Mouse (Mus musculus) stomach, embryonic 15.5 days (tissue): ENCODE data around the gene Akap9. TPM values are rescaled to one million over a fixed set of nuclear protein-coding genes. Genes with fewer than 3 reads are reported as not detected.

Experiments
- ATAC-seq: fragments of 200-750 bp; cut with Nextera tagmentation; 2 replicates; pipeline ENCODE4 v1.8.0; 2017; ENCODE audit warnings: low read depth, moderate number of reproducible peaks, moderate TSS enrichment; ENCODE audit not compliant: insufficient read depth, low FRiP score
- H3K27ac ChIP-seq: fragments of 300-500 bp; sonication (generic); 2 replicates; pipeline ENCODE4 v1.5.1; 2015; ENCODE audit warnings: mild to moderate bottlenecking, inconsistent platforms
- H3K27me3 ChIP-seq: fragments of 300-500 bp; sonication (generic); replicated peaks from 2 replicates; pipeline ENCODE4 v1.6.1; 2015; ENCODE audit warnings: inconsistent platforms
- H3K36me3 ChIP-seq: fragments of 300-500 bp; sonication (generic); 2 replicates; pipeline ENCODE4 v1.6.1; 2015; ENCODE audit warnings: inconsistent platforms
- H3K4me1 ChIP-seq: fragments of 300-500 bp; sonication (generic); 2 replicates; pipeline ENCODE4 v1.6.1; 2015; ENCODE audit warnings: inconsistent platforms
- H3K4me2 ChIP-seq: fragments of 300-500 bp; sonication (generic); 2 replicates; pipeline ENCODE4 v1.6.1; 2015; ENCODE audit warnings: mild to moderate bottlenecking, inconsistent platforms
- H3K4me3 ChIP-seq: fragments of 300-500 bp; sonication (generic); replicated peaks from 2 replicates; pipeline ENCODE4 v1.5.1; 2015; ENCODE audit warnings: inconsistent platforms
- H3K9ac ChIP-seq: fragments of 300-500 bp; sonication (generic); 2 replicates; pipeline ENCODE4 v1.6.1; 2015; ENCODE audit warnings: inconsistent platforms
- H3K9me3 ChIP-seq: fragments of 300-500 bp; sonication (generic); 2 replicates; pipeline ENCODE4 v1.6.1; 2016; ENCODE audit warnings: inconsistent platforms
- WGBS: fragments of 180-500 bp; shearing (Covaris S2); methylation state at CpG from one replicate; pipeline ENCODE4 v1.1.7; 2015; 5-methylcytosine and 5-hydroxymethylcytosine counted together
- polyA plus RNA-seq: library from polyadenylated mRNA; unstranded; fragments of >200 nt; fragmentation: Nextera tagmentation; extraction: Ambion mirVana; gene quantifications from 2 replicates; pipeline ENCODE4 v1.2.1, GENCODE M21; 2015

The Akap9 gene
- polyA plus RNA-seq, 1 experiment from 2014 or later, result 154 TPM

DNA sequence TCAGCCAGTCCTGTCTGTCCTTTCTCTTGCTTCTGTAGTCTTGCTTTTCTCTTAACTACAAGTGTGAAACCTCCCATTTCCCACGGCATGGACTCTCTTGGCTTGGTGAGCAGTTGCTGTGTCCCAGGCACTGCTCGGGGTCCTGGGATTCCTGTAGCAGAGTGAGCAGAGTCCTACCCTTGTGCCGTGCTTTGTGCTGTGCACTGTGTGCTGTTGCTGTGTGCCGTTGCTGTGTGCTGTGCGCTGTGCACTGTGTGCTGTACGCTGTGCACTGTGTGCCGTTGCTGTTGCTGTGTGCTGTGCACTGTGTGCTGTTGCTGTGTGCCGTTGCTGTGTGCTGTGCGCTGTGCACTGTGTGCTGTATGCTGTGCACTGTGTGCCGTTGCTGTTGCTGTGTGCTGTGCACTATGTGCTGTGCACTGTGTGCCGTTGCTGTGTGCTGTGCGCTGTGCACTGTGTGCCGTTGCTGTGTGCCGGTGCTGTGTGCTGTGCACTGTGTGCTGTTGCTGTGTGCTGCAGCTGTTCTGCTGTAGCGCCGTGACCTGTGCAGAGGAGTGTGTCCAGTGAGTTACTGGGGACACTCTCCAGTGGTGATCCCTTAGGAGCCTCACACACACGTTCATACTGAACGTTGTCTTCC is 138.7 kb downstream of the Akap9 start:
- no peak overlapping the region for H3K4me3 ChIP-seq
- WGBS, result 89% methylated on average over 18 of the region's 18 CpGs
- H3K4me2 ChIP-seq, result no peak overlapping the region
- H3K36me3 ChIP-seq, result peaks cover 52% of the 10 kb centered on the region
- H3K27ac ChIP-seq, result no peak overlapping the region
- no peaks in the 10 kb centered on the region for H3K9me3 ChIP-seq
- H3K27me3 ChIP-seq, result no peaks in the 10 kb centered on the region
- H3K4me1 ChIP-seq, result no peaks in the 10 kb centered on the region
- H3K9ac ChIP-seq, result no peak overlapping the region
- no peak for ATAC-seq

DNA sequence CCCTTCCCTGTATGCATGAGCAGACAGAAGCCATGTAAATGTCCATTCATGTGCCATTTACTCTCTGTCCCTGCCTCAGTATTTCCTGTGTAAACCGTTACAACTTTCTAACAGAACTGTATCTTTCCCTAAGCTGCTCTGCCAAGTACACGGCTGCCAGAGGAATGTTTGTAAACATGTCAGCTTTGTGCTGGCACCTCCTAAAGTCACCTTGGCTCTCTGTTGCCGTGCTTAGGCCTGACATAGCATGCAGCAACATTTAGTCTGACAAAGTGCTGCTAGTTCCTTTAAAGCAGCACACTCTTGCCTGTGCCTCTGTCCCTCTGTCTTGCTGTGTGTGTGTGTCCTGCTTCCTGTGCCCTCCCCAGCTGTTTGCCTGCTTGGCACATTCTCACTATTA is 139.3 kb downstream of the Akap9 start:
- peaks cover 48% of the 10 kb centered on the region for H3K36me3 ChIP-seq
- no peaks in the 10 kb centered on the region for H3K9me3 ChIP-seq
- WGBS, result 55% methylated on average over 3 of the region's 3 CpGs
- no peaks in the 10 kb centered on the region for H3K27me3 ChIP-seq
- no peaks in the 10 kb centered on the region for H3K4me1 ChIP-seq
- H3K9ac ChIP-seq, result no peak overlapping the region
- H3K27ac ChIP-seq, result no peak overlapping the region
- ATAC-seq, result no peak
- H3K4me3 ChIP-seq, result no peak overlapping the region
- H3K4me2 ChIP-seq, result no peak overlapping the region

DNA sequence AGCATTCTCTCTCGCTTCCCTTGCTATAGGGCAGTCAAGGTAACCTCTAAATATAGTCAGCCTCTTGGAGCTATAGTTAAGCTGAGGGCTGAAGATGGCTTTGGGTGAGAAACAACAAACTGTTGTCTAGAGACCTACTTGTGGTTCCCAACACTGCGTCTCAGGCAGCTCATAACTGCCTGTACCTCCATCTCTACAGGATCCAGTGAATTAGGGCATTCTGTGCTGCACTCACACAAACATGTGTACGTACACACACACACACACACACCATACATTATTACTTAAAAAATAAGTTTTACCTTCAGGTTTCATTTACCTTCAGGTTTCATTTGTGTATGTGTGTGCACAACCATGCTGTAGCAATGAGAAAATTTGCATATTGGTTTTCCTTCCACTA is 151.2 kb downstream of the Akap9 start:
- no peak overlapping the region for H3K4me3 ChIP-seq
- 88% methylated on average over 3 of the region's 3 CpGs for WGBS
- H3K27me3 ChIP-seq, result no peaks in the 10 kb centered on the region
- ATAC-seq, result no peak
- H3K36me3 ChIP-seq, result peaks cover 28% of the 10 kb centered on the region
- no peaks in the 10 kb centered on the region for H3K4me1 ChIP-seq
- H3K4me2 ChIP-seq, result no peak overlapping the region
- H3K9me3 ChIP-seq, result no peaks in the 10 kb centered on the region
- H3K27ac ChIP-seq, result no peak overlapping the region
- no peak overlapping the region for H3K9ac ChIP-seq

DNA sequence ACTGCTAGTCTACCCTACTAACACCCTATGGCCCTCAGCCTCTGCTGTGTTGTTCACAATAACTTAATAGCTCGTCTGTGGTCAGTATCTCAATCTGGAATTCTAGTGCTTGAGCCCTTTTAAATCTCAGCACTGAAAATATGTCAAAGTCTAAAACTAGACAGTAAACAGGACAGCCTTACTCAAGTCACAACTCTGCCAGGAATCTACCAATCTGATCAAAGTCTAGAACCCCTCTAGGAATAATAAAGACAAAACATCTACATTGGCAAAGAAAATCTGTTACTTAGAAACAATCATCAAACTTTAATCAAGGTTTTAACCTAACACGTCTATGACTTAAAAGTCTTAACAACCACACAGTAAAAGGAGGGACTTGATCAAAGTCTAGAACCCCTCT is 153.0 kb downstream of the Akap9 start:
- Histone ChIP-seq H3K36me3 (peaks cover 37% of the 10 kb centered on the region), H3K9me3 (no peaks in the 10 kb centered on the region), H3K4me1 (no peaks in the 10 kb centered on the region), H3K4me3 (no peak overlapping the region), H3K27ac (no peak overlapping the region), H3K27me3 (no peaks in the 10 kb centered on the region), H3K9ac (no peak overlapping the region), H3K4me2 (no peak overlapping the region)
- WGBS, result 83% methylated on average over 2 of the region's 2 CpGs
- no peak for ATAC-seq

DNA sequence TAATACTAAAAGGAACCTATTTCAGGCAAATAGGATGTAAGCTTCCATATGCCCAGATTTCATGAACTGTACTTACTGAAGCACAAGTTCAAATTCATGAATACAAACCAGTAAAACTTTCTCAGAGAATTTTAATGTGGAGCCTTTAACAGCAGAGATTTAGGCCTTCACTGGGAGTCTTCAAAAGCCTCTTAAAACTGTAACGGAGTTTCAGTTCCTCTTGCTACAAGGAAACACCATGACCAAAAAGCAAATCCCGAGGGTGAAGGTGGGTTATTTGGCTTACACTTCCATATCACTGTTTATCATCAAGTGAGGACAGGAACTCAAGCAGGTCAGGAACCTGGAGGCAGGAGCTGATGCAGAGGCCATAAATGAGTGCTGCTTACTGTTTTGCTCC is 153.7 kb downstream of the Akap9 start:
- Histone ChIP-seq H3K27me3 (no peaks in the 10 kb centered on the region), H3K9me3 (no peaks in the 10 kb centered on the region), H3K4me3 (no peak overlapping the region), H3K9ac (no peak overlapping the region), H3K4me2 (no peak overlapping the region), H3K4me1 (no peaks in the 10 kb centered on the region), H3K27ac (no peak overlapping the region), H3K36me3 (peaks cover 41% of the 10 kb centered on the region)
- no peak for ATAC-seq
- WGBS, result 71% methylated on average over 2 of the region's 2 CpGs

DNA sequence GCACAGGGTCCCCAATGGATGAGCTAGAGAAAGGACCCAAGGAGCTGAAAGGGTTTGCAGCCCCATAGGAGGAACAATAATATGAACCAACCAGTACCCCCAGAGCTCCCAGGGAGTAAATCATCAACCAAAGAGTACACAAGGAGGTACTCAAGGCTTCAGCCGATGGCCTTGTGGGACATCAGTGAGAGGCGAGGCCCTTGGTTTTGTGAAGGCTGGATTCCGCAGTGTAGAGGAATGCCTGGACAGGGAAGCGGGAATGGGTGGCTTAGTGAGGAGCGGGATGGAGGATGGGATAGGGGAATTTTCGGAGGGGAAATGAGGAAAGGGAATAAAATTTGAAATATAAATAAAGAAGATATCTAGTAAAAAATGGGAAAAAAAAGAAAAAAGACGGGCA is 157.1 kb downstream of the Akap9 start:
- Histone ChIP-seq H3K36me3 (peaks cover 41% of the 10 kb centered on the region), H3K9me3 (no peaks in the 10 kb centered on the region), H3K9ac (no peak overlapping the region), H3K4me2 (no peak overlapping the region), H3K4me1 (no peaks in the 10 kb centered on the region), H3K4me3 (no peak overlapping the region), H3K27me3 (no peaks in the 10 kb centered on the region), H3K27ac (no peak overlapping the region)
- WGBS, result 82% methylated on average over 7 of the region's 7 CpGs
- no peak for ATAC-seq

DNA sequence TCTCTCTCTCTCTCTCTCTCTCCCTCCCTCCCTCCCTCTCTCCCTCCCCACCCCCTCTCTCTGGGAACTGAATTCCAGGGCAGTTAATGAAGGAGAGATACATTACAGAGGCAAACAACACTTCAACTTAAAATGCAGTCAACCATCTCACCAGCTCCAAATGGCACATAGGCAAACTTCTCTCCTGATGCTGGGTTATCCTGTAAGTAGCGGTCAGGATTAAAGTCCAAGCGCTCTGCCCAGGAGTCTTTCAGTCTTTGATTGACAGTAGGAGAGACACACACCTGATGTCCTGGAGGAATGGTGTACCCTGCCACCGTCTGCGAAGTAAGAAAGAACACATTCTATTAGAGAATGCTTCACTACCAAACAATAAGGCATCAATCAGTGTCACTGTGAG is 158.5 kb downstream of the Akap9 start:
- Histone ChIP-seq H3K27ac (no peak overlapping the region), H3K4me2 (no peak overlapping the region), H3K4me1 (no peaks in the 10 kb centered on the region), H3K9me3 (no peaks in the 10 kb centered on the region), H3K9ac (no peak overlapping the region), H3K36me3 (peaks cover 41% of the 10 kb centered on the region), H3K4me3 (no peak overlapping the region), H3K27me3 (no peaks in the 10 kb centered on the region)
- WGBS, result 87% methylated on average over 4 of the region's 4 CpGs
- ATAC-seq, result no peak

DNA sequence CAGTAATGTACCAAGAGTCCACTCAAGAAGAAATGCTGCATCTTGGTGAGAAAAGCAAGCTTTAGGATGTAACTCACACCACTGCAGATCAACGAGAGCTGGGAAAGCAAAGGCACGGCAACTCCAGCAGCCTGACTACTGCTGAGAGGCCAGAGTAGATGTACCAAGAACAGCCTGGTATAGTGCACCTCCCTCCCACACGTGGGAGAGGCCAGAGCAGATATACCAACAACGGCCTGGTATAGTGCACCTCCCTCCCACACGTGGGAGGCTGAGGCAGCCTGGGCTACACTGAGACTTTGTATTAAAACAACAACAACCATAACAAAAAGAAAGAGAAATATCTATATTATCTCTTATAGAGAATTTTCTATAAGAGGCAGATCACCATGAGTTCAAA is 160.3 kb downstream of the Akap9 start:
- H3K4me3 ChIP-seq, result no peak overlapping the region
- ATAC-seq, result no peak
- H3K9me3 ChIP-seq, result no peaks in the 10 kb centered on the region
- no peak overlapping the region for H3K27ac ChIP-seq
- peaks cover 45% of the 10 kb centered on the region for H3K36me3 ChIP-seq
- H3K4me1 ChIP-seq, result no peaks in the 10 kb centered on the region
- H3K27me3 ChIP-seq, result no peaks in the 10 kb centered on the region
- H3K9ac ChIP-seq, result no peak overlapping the region
- WGBS, result 84% methylated on average over 5 of the region's 5 CpGs
- H3K4me2 ChIP-seq, result no peak overlapping the region

DNA sequence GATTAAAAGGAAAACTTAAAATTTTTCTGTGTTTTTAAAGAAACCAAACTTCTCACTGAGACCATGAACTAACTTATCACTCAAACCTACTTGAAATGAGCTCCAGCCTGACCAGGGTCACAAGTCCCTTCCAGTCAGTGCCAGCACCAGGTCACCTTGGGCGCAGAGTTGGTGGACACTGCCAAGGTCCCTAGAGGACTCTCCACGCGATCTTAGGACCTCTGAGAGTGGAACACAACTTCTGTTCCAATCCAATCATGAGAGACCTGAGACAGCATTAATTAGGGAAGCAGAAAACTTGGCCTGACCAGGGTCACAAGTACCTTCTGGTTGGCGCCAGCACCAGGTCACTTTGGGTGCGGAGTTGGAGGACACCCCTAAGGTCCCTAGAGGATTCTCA is 166.6 kb downstream of the Akap9 start:
- peaks cover 31% of the 10 kb centered on the region for H3K36me3 ChIP-seq
- WGBS, result 94% methylated on average over 5 of the region's 5 CpGs
- no peak for ATAC-seq
- H3K4me3 ChIP-seq, result no peak overlapping the region
- H3K9me3 ChIP-seq, result no peaks in the 10 kb centered on the region
- H3K4me2 ChIP-seq, result no peak overlapping the region
- H3K4me1 ChIP-seq, result no peaks in the 10 kb centered on the region
- H3K27ac ChIP-seq, result no peak overlapping the region
- H3K9ac ChIP-seq, result no peak overlapping the region
- no peaks in the 10 kb centered on the region for H3K27me3 ChIP-seq

DNA sequence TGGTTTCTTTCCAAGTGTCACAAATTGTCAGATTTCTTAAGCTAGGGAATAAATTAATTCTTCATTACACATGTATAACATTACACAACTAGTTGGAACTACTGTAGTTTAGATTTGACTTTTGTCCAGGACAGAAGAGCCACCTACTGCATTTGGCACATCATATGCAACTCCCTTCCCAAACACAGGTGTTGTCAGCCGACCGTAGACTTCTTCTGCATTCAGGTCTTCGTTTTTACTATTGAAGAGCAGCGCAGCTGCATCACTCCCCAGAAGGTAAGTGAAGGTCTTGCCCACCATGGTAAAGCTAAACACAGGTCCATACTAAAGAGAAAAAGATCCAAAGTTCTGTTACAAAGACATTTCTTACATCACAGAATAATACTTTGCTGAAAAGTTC is 173.2 kb downstream of the Akap9 start:
- Histone ChIP-seq H3K9ac (no peak overlapping the region), H3K4me1 (no peaks in the 10 kb centered on the region), H3K9me3 (no peaks in the 10 kb centered on the region), H3K36me3 (peaks cover 18% of the 10 kb centered on the region), H3K4me2 (no peak overlapping the region), H3K27ac (no peak overlapping the region), H3K4me3 (no peak overlapping the region), H3K27me3 (no peaks in the 10 kb centered on the region)
- WGBS, result 94% methylated on average over 4 of the region's 4 CpGs
- no peak for ATAC-seq

DNA sequence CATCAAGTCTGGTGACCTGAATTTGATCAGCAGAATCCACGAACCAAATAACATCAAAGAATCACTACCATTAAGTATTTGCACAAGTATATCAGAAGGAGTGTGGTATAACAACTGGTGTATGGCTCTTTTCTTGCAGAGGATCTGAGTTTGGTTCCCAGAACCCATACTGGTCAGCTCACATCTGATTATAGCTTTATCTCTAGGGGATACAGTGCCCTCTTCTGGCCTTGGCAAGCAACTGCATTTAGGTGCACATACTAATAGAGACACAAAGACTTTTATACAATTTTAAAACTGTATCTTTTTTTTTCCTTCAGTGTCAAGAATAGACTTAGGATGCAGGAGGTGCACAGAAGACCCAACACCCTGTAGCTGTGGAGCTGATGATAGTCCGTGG is 173.9 kb downstream of the Akap9 start:
- no peak overlapping the region for H3K27ac ChIP-seq
- no peak overlapping the region for H3K4me2 ChIP-seq
- no peaks in the 10 kb centered on the region for H3K4me1 ChIP-seq
- no peaks in the 10 kb centered on the region for H3K9me3 ChIP-seq
- H3K9ac ChIP-seq, result no peak overlapping the region
- no peaks in the 10 kb centered on the region for H3K27me3 ChIP-seq
- ATAC-seq, result no peak
- H3K36me3 ChIP-seq, result peaks cover 18% of the 10 kb centered on the region
- H3K4me3 ChIP-seq, result no peak overlapping the region
- 91% methylated on average over 2 of the region's 2 CpGs for WGBS

DNA sequence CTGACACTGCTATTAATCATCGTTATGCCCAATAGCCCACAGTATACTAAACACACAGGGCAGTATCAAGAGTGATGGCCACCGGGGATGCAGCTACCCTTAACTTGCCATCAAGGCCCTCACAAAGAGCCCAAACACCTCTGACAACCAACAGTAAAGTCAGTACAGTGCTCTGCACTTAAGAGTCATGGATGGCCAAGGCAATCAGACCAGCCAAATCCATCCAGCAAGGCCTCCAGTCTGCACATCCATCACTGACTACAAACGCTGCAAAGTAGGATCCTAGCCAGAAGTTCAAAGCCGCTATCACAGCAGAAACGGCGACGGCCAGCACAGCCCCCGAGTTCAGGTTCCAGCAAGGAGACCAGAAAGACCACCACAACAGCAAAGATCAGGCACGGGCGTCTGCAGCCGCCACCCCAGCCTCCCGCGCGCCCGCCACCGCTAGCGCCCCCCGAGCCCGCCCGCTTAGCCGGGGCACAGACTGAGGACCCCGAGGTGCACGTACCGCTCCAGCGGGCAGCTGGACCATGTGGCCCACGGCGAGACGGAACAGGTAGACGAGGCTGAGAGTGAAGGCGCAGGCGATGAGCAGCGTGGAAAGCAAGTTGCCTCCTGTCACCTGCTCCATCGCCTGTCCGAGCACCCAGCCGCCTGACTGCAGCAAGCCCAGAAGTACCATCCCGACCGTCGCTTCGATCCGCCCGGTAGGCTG is 175.9 kb downstream of the Akap9 start:
- Histone ChIP-seq H3K4me2 (peak overlapping the region; percentile 68), H3K27ac (peak overlapping the region; percentile 96), H3K9ac (peak overlapping the region; percentile 64), H3K36me3 (peaks cover 18% of the 10 kb centered on the region), H3K4me3 (peak overlapping the region; percentile 71), H3K27me3 (no peaks in the 10 kb centered on the region), H3K9me3 (no peaks in the 10 kb centered on the region), H3K4me1 (no peaks in the 10 kb centered on the region)
- peak; percentile 37 for ATAC-seq
- under 1% methylated on average over 41 of the region's 41 CpGs for WGBS
